Mouse (Mus musculus): ENCODE results near the gene Get4. TPM values are rescaled to one million over a fixed set of nuclear protein-coding genes. Genes with fewer than 3 reads are reported as not detected.

The Get4 gene
- polyA plus RNA-seq, 1 experiment from 2014 or later, result 124 TPM

GRCm38 (mm10) chr5:139251736-139252080, 416 bp upstream of the Get4 start:
- peaks cover 27% of the 10 kb centered on the region for H3K4me1 ChIP-seq (ENCODE audit: control insufficient read depth, insufficient read depth, low read depth, low read length)
- H3K27ac ChIP-seq (ENCODE audit: low read depth, low read length), result peak overlapping the region; percentile 84
- peak overlapping the region; percentile 92 for H3K4me2 ChIP-seq (ENCODE audit: low read length)
- ATAC-seq, result peak; percentile 59
- H3K9ac ChIP-seq (ENCODE audit: low read depth, low read length), result peak overlapping the region; percentile 80
- H3K27me3 ChIP-seq (replicated peaks; ENCODE audit: control insufficient read depth, insufficient read depth, low read length), result no peaks in the 10 kb centered on the region
- peak overlapping the region; percentile 79 for H3K4me3 ChIP-seq (ENCODE audit: low read length)
- peaks cover 25% of the 10 kb centered on the region for H3K36me3 ChIP-seq (ENCODE audit: control insufficient read depth, insufficient read depth, low read length)
- H3K9me3 ChIP-seq (ENCODE audit: control insufficient read depth, low read length), result no peaks in the 10 kb centered on the region
- WGBS, result 0% methylated on average over 8 of the region's 8 CpGs

GRCm38 (mm10) chr5:139252910-139253245, 754 bp downstream of the Get4 start:
- peak; percentile 10 for ATAC-seq
- Histone ChIP-seq H3K36me3 (ENCODE audit: control insufficient read depth, insufficient read depth, low read length) (peaks cover 13% of the 10 kb centered on the region), H3K4me2 (ENCODE audit: low read length) (peak overlapping the region; percentile 88), H3K27me3 (replicated peaks; ENCODE audit: control insufficient read depth, insufficient read depth, low read length) (no peaks in the 10 kb centered on the region), H3K27ac (ENCODE audit: low read depth, low read length) (peak overlapping the region; percentile 95), H3K4me1 (ENCODE audit: control insufficient read depth, insufficient read depth, low read depth, low read length) (peaks cover 27% of the 10 kb centered on the region), H3K4me3 (ENCODE audit: low read length) (peak overlapping the region; percentile 79), H3K9ac (ENCODE audit: low read depth, low read length) (peak overlapping the region; percentile 85), H3K9me3 (ENCODE audit: control insufficient read depth, low read length) (no peaks in the 10 kb centered on the region)
- 0% methylated on average over 7 of the region's 7 CpGs for WGBS

GRCm38 (mm10) chr5:139253301-139253741, 1.2 kb downstream of the Get4 start:
- Histone ChIP-seq H3K4me1 (ENCODE audit: control insufficient read depth, insufficient read depth, low read depth, low read length) (peaks cover 27% of the 10 kb centered on the region), H3K9ac (ENCODE audit: low read depth, low read length) (peak overlapping the region; percentile 85), H3K36me3 (ENCODE audit: control insufficient read depth, insufficient read depth, low read length) (peaks cover 10% of the 10 kb centered on the region), H3K27me3 (replicated peaks; ENCODE audit: control insufficient read depth, insufficient read depth, low read length) (no peaks in the 10 kb centered on the region), H3K4me2 (ENCODE audit: low read length) (peak overlapping the region; percentile 88), H3K27ac (ENCODE audit: low read depth, low read length) (peak overlapping the region; percentile 95), H3K4me3 (ENCODE audit: low read length) (peak overlapping the region; percentile 79), H3K9me3 (ENCODE audit: control insufficient read depth, low read length) (no peaks in the 10 kb centered on the region)
- WGBS, result 5% methylated on average over 6 of the region's 6 CpGs
- ATAC-seq, result no peak

- H3K9ac ChIP-seq (ENCODE audit: low read depth, low read length), result no peak overlapping the region
- H3K27ac ChIP-seq (ENCODE audit: low read depth, low read length), result no peak overlapping the region
- peaks cover 5% of the 10 kb centered on the region for H3K36me3 ChIP-seq (ENCODE audit: control insufficient read depth, insufficient read depth, low read length)
- peaks cover 27% of the 10 kb centered on the region for H3K4me1 ChIP-seq (ENCODE audit: control insufficient read depth, insufficient read depth, low read depth, low read length)
- no peaks in the 10 kb centered on the region for H3K9me3 ChIP-seq (ENCODE audit: control insufficient read depth, low read length)
- 82% methylated on average over 6 of the region's 6 CpGs for WGBS
- no peaks in the 10 kb centered on the region for H3K27me3 ChIP-seq (replicated peaks; ENCODE audit: control insufficient read depth, insufficient read depth, low read length)
- H3K4me2 ChIP-seq (ENCODE audit: low read length), result no peak overlapping the region
- no peak for ATAC-seq
- no peak overlapping the region for H3K4me3 ChIP-seq (ENCODE audit: low read length)
Observed at GRCm38 (mm10) chr5:139254938-139255337, 2.8 kb downstream of the Get4 start.

GRCm38 (mm10) chr5:139255777-139256176, 3.7 kb downstream of the Get4 start:
- H3K36me3 ChIP-seq (ENCODE audit: control insufficient read depth, insufficient read depth, low read length), result no peaks in the 10 kb centered on the region; the same call in 1 of the 2 replicates
- no peaks in the 10 kb centered on the region for H3K27me3 ChIP-seq (replicated peaks; ENCODE audit: control insufficient read depth, insufficient read depth, low read length)
- no peak overlapping the region for H3K9ac ChIP-seq (ENCODE audit: low read depth, low read length)
- no peak for ATAC-seq
- no peaks in the 10 kb centered on the region for H3K9me3 ChIP-seq (ENCODE audit: control insufficient read depth, low read length)
- peaks cover 27% of the 10 kb centered on the region for H3K4me1 ChIP-seq (ENCODE audit: control insufficient read depth, insufficient read depth, low read depth, low read length)
- no peak overlapping the region for H3K27ac ChIP-seq (ENCODE audit: low read depth, low read length)
- 92% methylated on average over 6 of the region's 6 CpGs for WGBS
- no peak overlapping the region for H3K4me3 ChIP-seq (ENCODE audit: low read length)
- H3K4me2 ChIP-seq (ENCODE audit: low read length), result no peak overlapping the region

GRCm38 (mm10) chr5:139256211-139256765, 4.2 kb downstream of the Get4 start:
- no peaks in the 10 kb centered on the region for H3K27me3 ChIP-seq (replicated peaks; ENCODE audit: control insufficient read depth, insufficient read depth, low read length)
- H3K9me3 ChIP-seq (ENCODE audit: control insufficient read depth, low read length), result no peaks in the 10 kb centered on the region
- H3K9ac ChIP-seq (ENCODE audit: low read depth, low read length), result no peak overlapping the region
- peaks cover 27% of the 10 kb centered on the region for H3K4me1 ChIP-seq (ENCODE audit: control insufficient read depth, insufficient read depth, low read depth, low read length)
- peaks cover 3% of the 10 kb centered on the region; the same call in 1 of the 2 replicates for H3K36me3 ChIP-seq (ENCODE audit: control insufficient read depth, insufficient read depth, low read length)
- H3K4me2 ChIP-seq (ENCODE audit: low read length), result no peak overlapping the region
- no peak for ATAC-seq
- no peak overlapping the region for H3K4me3 ChIP-seq (ENCODE audit: low read length)
- 91% methylated on average over 3 of the region's 3 CpGs for WGBS
- no peak overlapping the region for H3K27ac ChIP-seq (ENCODE audit: low read depth, low read length)

GRCm38 (mm10) chr5:139257265-139257664, 5.1 kb downstream of the Get4 start:
- Histone ChIP-seq H3K27me3 (replicated peaks; ENCODE audit: control insufficient read depth, insufficient read depth, low read length) (no peaks in the 10 kb centered on the region), H3K4me2 (ENCODE audit: low read length) (no peak overlapping the region), H3K9me3 (ENCODE audit: control insufficient read depth, low read length) (no peaks in the 10 kb centered on the region), H3K4me3 (ENCODE audit: low read length) (no peak overlapping the region), H3K9ac (ENCODE audit: low read depth, low read length) (no peak overlapping the region), H3K27ac (ENCODE audit: low read depth, low read length) (no peak overlapping the region), H3K36me3 (ENCODE audit: control insufficient read depth, insufficient read depth, low read length) (peaks cover 4% of the 10 kb centered on the region; the same call in 1 of the 2 replicates), H3K4me1 (ENCODE audit: control insufficient read depth, insufficient read depth, low read depth, low read length) (peaks cover 23% of the 10 kb centered on the region)
- ATAC-seq, result no peak
- 100% methylated on average over 1 of the region's 1 CpGs for WGBS

- Histone ChIP-seq H3K27me3 (replicated peaks; ENCODE audit: control insufficient read depth, insufficient read depth, low read length) (no peaks in the 10 kb centered on the region), H3K4me2 (ENCODE audit: low read length) (no peak overlapping the region), H3K9me3 (ENCODE audit: control insufficient read depth, low read length) (no peaks in the 10 kb centered on the region), H3K4me3 (ENCODE audit: low read length) (no peak overlapping the region), H3K27ac (ENCODE audit: low read depth, low read length) (no peak overlapping the region), H3K4me1 (ENCODE audit: control insufficient read depth, insufficient read depth, low read depth, low read length) (peaks cover 23% of the 10 kb centered on the region), H3K9ac (ENCODE audit: low read depth, low read length) (no peak overlapping the region), H3K36me3 (ENCODE audit: control insufficient read depth, insufficient read depth, low read length) (peaks cover 4% of the 10 kb centered on the region)
- ATAC-seq, result no peak
- WGBS, result 66% methylated on average over 4 of the region's 4 CpGs
Observed at GRCm38 (mm10) chr5:139257818-139258217, 5.7 kb downstream of the Get4 start.

- no peaks in the 10 kb centered on the region for H3K27me3 ChIP-seq (replicated peaks; ENCODE audit: control insufficient read depth, insufficient read depth, low read length)
- no peak overlapping the region for H3K4me2 ChIP-seq (ENCODE audit: low read length)
- no peak for ATAC-seq
- 91% methylated on average over 8 of the region's 8 CpGs for whole genome bisulfite sequencing
- H3K36me3 ChIP-seq (ENCODE audit: control insufficient read depth, insufficient read depth, low read length), result peaks cover 9% of the 10 kb centered on the region
- peaks cover 18% of the 10 kb centered on the region for H3K4me1 ChIP-seq (ENCODE audit: control insufficient read depth, insufficient read depth, low read depth, low read length)
- H3K4me3 ChIP-seq (ENCODE audit: low read length), result no peak overlapping the region
- H3K9me3 ChIP-seq (ENCODE audit: control insufficient read depth, low read length), result no peaks in the 10 kb centered on the region
- no peak overlapping the region for H3K9ac ChIP-seq (ENCODE audit: low read depth, low read length)
- H3K27ac ChIP-seq (ENCODE audit: low read depth, low read length), result no peak overlapping the region
Observed at GRCm38 (mm10) chr5:139258371-139259035, 6.4 kb downstream of the Get4 start.
